Mouse (Mus musculus) liver, adult 2 months (tissue): ENCODE data around the gene Sspn. TPM values are rescaled to one million over a fixed set of nuclear protein-coding genes. Genes with fewer than 3 reads are reported as not detected.

ENCODE experiments used
- DNase-seq: peaks from one replicate; pipeline ENCODE4 v3.0.0-alpha.2; 2011; ENCODE audit warnings: low read depth, low spot score; ENCODE audit errors: extremely low read depth
- H3K27ac ChIP-seq: fragments of 200-500 bp; replicated peaks from 2 replicates; pipeline ENCODE4 v1.5.1; 2012; ENCODE audit warnings: low read depth, mild to moderate bottlenecking, control low read depth, inconsistent platforms, low read length; ENCODE audit not compliant: insufficient read depth
- H3K27me3 ChIP-seq: fragments of 200-500 bp; 2 replicates; pipeline ENCODE4 v1.6.1; 2012; ENCODE audit warnings: mild to moderate bottlenecking, moderate library complexity, low read length, inconsistent platforms; ENCODE audit not compliant: control insufficient read depth, insufficient read depth
- H3K36me3 ChIP-seq: fragments of 200-500 bp; 2 replicates; pipeline ENCODE4 v1.6.1; 2012; ENCODE audit warnings: low read length, inconsistent platforms; ENCODE audit not compliant: control insufficient read depth, insufficient read depth
- H3K4me1 ChIP-seq: fragments of 200-500 bp; 2 replicates; pipeline ENCODE4 v1.6.1; 2011; ENCODE audit warnings: low read length; ENCODE audit not compliant: control insufficient read depth, insufficient read depth
- H3K4me3 ChIP-seq: fragments of 200-500 bp; 2 replicates; pipeline ENCODE4 v1.5.1; 2011; ENCODE audit warnings: low read depth, mild to moderate bottlenecking, control low read depth, low read length, moderate library complexity; ENCODE audit not compliant: insufficient read depth
- H3K79me2 ChIP-seq: fragments of 200-500 bp; 2 replicates; pipeline ENCODE4 v1.6.1; 2012; ENCODE audit warnings: inconsistent platforms, mild to moderate bottlenecking, low read length, moderate library complexity; ENCODE audit not compliant: control insufficient read depth, insufficient read depth
- H3K9ac ChIP-seq: fragments of 200-500 bp; 2 replicates; pipeline ENCODE4 v1.6.1; 2012; ENCODE audit warnings: low read depth, mild to moderate bottlenecking, control low read depth, inconsistent platforms, low read length
- CTCF ChIP-seq: fragments of 200-500 bp; IDR thresholded peaks from 2 replicates; pipeline ENCODE4 v1.5.1; 2011; ENCODE audit warnings: low read depth, low read length, control low read depth
- POLR2A ChIP-seq: fragments of 200-500 bp; IDR thresholded peaks from 2 replicates; pipeline ENCODE4 v1.6.1; 2011; ENCODE audit warnings: low read length, control low read depth; ENCODE audit not compliant: insufficient read depth; ENCODE audit errors: extremely low read depth
- WGBS: fragments of 180-500 bp; shearing (Covaris S2); methylation state at CpG from one replicate; pipeline ENCODE4 v1.1.7; 2018; 5-methylcytosine and 5-hydroxymethylcytosine counted together
- polyA plus RNA-seq: library from polyadenylated mRNA; depleted of rRNA; stranded (reverse); fragments of >200 nt; gene quantifications from 2 replicates; pipeline ENCODE4 v1.2.3, GENCODE M21; 2012
- total RNA-seq: library from RNA; depleted of rRNA; stranded (reverse); fragments of >200 nt; gene quantifications from 2 replicates; pipeline ENCODE4 v1.2.3, GENCODE M21; 2014

Gene Sspn
- total and polyA plus RNA-seq, 2 experiments, result 0.34 to 0.83 TPM

DNA sequence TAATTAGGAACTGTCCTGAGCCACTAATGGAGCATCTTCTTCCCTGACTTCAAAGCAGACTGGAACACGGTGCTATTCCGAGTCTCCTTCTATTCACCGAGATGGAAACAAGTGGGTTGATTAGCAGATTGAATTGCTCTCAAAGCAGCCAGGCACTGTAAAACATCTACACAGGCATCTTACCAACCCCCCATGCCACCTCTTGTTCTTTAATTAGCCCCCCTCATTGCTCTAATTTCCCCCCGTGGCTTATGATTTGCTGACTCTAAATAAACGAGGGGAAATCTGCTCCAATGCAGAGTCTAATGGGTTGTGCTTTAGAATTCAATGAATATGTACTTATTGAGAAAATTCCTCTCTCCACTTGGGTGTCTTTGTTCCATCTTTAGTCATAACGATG, 15.0 kb upstream of the Sspn start:
- DNase-seq, result no peak
- Histone ChIP-seq H3K27ac (no peak overlapping the region), H3K79me2 (no peaks in the 10 kb centered on the region), H3K4me1 (no peaks in the 10 kb centered on the region; the same call in 1 of the 2 replicates), H3K4me3 (no peak overlapping the region), H3K27me3 (no peaks in the 10 kb centered on the region), H3K9ac (no peak overlapping the region), H3K36me3 (no peaks in the 10 kb centered on the region)
- no peak for TF ChIP-seq POLR2A
- no peak for TF ChIP-seq CTCF
- WGBS, result 87% methylated on average over 6 of the region's 6 CpGs

DNA sequence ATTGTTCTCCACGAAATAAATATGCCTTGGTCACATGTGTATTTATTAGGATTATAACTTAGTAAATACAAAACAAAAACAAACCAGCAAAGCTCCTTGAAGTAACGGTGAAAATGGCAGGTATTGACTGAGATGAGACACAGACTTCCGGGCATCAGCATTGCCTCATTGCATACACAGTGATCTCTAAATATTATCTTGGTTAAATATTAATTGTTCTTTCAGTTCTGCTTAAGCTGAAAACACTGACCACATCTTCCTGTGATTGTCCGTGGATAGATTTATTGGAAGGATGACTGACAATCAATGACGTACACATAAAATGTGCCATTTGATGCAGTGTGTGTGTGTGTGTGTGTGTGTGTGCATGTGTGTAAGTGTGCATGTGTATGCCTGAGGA, 13.2 kb upstream of the Sspn start:
- Histone ChIP-seq H3K9ac (no peak overlapping the region), H3K27ac (no peak overlapping the region), H3K4me3 (no peak overlapping the region), H3K36me3 (no peaks in the 10 kb centered on the region), H3K4me1 (no peaks in the 10 kb centered on the region; the same call in 1 of the 2 replicates), H3K79me2 (no peaks in the 10 kb centered on the region), H3K27me3 (no peaks in the 10 kb centered on the region)
- peak; percentile 58 for DNase-seq
- 33% methylated on average over 5 of the region's 5 CpGs for WGBS
- TF ChIP-seq POLR2A (no peak), CTCF (no peak)

DNA sequence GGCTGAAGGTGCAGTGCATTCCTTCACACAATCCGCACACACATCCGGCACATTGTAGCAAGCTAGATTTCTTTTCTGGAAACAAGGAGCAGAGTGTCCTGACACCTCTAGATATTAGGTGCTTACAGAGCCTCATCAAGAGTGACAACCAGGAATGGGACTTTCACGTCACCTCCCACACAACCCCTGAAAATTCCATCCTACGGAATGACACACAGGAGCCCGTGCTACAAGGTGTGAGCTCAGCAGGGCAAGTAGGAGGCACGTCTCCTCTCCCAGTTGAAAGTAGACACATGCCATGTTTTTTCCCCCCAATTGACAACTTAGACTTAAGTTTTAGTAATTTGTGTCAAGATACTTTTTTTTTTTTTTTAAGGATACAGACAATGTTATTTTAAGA, 7.8 kb upstream of the Sspn start:
- Histone ChIP-seq H3K27me3 (no peaks in the 10 kb centered on the region), H3K4me3 (no peak overlapping the region), H3K79me2 (no peaks in the 10 kb centered on the region), H3K4me1 (no peaks in the 10 kb centered on the region), H3K36me3 (no peaks in the 10 kb centered on the region), H3K27ac (no peak overlapping the region), H3K9ac (no peak overlapping the region)
- DNase-seq, result no peak
- no peak for TF ChIP-seq POLR2A
- 92% methylated on average over 6 of the region's 6 CpGs for WGBS

DNA sequence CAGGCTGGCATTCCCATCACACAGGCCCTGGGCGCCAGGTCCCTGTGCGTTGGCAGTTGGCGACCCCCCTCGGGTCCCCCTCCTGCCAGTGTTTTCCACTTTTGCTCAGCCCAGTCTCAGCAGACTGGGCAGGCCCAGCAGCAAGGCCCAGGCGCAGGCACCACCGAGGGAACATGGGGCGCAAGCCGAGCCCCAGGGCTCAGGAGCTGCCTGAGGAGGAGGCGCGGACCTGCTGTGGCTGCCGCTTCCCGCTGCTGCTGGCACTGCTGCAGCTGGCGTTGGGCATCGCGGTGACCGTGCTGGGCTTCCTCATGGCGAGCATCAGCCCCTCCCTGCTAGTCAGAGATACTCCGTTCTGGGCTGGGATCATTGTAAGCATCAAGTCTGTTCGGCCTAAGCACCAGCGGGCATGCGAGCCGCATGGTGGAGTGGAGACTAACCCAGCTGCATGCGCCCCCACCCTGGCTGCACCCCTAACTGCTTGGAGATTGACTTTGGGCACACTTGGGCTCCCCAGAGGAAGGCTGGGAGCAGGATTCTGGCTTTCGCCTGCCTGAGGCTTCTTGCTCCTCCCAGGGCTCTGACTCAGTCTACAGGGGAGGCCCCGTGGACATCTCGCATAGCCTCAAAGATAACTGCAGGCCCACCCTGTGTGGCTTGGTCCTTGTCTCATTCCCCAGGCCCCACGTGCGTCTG, 2.7 kb downstream of the Sspn start:
- WGBS, result 29% methylated on average over 28 of the region's 28 CpGs
- peak overlapping the region; percentile 70 for H3K4me3 ChIP-seq
- H3K9ac ChIP-seq, result peak overlapping the region; percentile 89
- H3K27ac ChIP-seq, result no peak overlapping the region; the same call in 1 of the 2 replicates
- no peaks in the 10 kb centered on the region for H3K79me2 ChIP-seq
- no peaks in the 10 kb centered on the region for H3K36me3 ChIP-seq
- TF ChIP-seq CTCF (no peak), POLR2A (no peak)
- DNase-seq, result peak; percentile 21
- no peaks in the 10 kb centered on the region; the same call in 1 of the 2 replicates for H3K27me3 ChIP-seq
- H3K4me1 ChIP-seq, result no peaks in the 10 kb centered on the region

DNA sequence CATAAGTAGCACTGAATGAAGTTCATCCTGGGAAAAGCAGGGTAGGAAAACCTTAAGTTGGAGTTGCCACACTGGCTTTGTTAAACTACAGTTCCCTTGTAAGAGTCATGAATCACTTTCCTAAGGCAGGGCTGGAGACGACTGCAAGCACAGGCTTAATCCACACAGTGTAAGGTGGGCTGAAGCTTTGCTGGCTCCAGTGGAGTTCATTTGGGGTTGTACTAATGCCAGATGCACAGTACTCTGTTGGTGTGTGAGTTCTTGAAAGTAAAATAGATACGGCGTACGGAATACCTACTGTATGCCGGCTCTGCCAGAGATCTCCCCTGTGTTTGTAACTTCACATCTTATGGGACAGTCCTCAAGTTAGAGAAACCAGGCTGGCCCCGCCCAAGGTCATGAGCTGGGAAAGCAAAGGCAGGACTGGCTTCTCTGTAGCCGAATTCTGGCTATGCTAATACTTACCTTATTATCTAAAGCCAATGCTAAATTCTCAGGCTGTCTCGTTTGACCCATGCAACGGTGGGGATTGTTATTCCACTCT, 3.3 kb downstream of the Sspn start:
- Histone ChIP-seq H3K9ac (0 out of 2 replicates have a peak overlapping the region, but pooled peaks have one; percentile 89), H3K79me2 (no peaks in the 10 kb centered on the region), H3K4me1 (no peaks in the 10 kb centered on the region), H3K27me3 (no peaks in the 10 kb centered on the region; the same call in 1 of the 2 replicates), H3K4me3 (peak overlapping the region; percentile 70), H3K27ac (no peak overlapping the region), H3K36me3 (no peaks in the 10 kb centered on the region)
- WGBS, result 86% methylated on average over 9 of the region's 9 CpGs
- no peak for DNase-seq
- no peak for TF ChIP-seq CTCF
- no peak for TF ChIP-seq POLR2A

DNA sequence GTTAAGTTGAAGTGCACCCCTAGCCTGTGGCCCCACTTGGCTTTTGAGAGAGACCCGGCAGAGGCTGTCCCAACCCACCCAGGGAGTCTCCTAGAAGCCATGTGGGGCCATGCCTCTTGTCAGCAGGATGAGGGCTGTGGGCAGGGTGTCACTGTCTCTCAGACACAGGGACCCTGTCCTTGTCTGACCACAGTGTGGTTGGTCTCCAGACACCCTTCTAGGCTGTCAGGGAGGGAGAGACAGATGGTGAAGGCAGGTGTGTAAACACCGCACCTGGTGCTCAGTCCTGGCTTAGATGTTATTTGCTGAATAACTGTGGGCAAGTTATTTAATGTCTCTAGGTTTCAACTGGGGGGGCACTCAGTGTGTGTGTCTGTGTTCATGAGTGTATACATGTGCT, 4.5 kb downstream of the Sspn start:
- WGBS, result 88% methylated on average over 2 of the region's 2 CpGs
- H3K27ac ChIP-seq, result no peak overlapping the region
- TF ChIP-seq CTCF, result no peak
- no peaks in the 10 kb centered on the region for H3K4me1 ChIP-seq
- no peaks in the 10 kb centered on the region; the same call in 1 of the 2 replicates for H3K27me3 ChIP-seq
- no peaks in the 10 kb centered on the region for H3K36me3 ChIP-seq
- H3K79me2 ChIP-seq, result no peaks in the 10 kb centered on the region
- H3K9ac ChIP-seq, result no peak overlapping the region
- no peak overlapping the region for H3K4me3 ChIP-seq
- no peak for DNase-seq
